18 mouse cellular contexts compared by ENCODE assay signal in the genomic region with DNA sequence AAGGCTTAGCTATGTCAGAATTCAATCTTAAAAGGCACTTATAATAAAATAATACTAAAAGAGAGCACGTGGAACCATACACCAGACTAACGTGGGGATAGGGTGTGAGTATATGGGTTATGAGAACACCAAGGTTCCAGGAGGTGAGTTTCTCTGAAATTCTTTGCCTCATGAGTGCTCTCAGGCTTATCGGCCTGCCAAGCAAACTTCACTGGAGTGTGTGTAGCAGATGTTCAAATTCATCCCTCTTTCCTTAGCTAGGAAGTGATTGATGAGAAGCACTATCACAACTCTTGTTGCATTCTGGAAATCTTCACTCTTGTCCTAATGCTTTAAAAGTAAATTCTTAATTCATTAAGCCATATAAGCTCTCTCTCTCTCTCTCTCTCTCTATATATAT. TPM values are rescaled to one million over a fixed set of nuclear protein-coding genes. Genes with fewer than 3 reads are reported as not detected.
A peak's percentile ranks its signal among the peaks of the same experiment; 100 is the strongest.
DNase-seq lines count a peak whose midpoint lies in the region; ATAC-seq lines count a peak whose summit lies in the region.
"Had no signal": no experiment of that assay in that cellular context is flagged by ENCODE, and none has a peak within 500 bp of the region (broad histone marks: within the 10 kb centered on the region; RNA-seq: fewer than 3 reads in every experiment).

No protein-coding gene starts in this region.

- DNase-seq in ES-CJ7 (ENCODE audit: low read depth, low spot score) (peak; percentile 53), R1 (ENCODE audit: low read depth, low spot score) (peak; percentile 81)
- no peak for DNase-seq in right cerebral cortex, adult 2 months (ENCODE audit: low spot score in 2 of 2)
- no peak for DNase-seq in natural killer cell, adult 2 months (ENCODE audit: low spot score in 2 of 2)
- DNase-seq: adrenal gland, adult 8-10 months; adrenal gland, postnatal 14 days; adrenal gland, postnatal 36 days; cerebellum, adult 11-12 months; cerebellum, adult 2 months; cerebellum, adult 9-10 months; cerebellum, postnatal 10 days; cerebellum, postnatal 25 days had no signal

- no peak for ATAC-seq in erythroid progenitor cell, adult 5-6 weeks (replicated peaks; ENCODE audit: low FRiP score, poor library complexity, severe bottlenecking)
- ATAC-seq: activated CD4-positive, CD25-positive, alpha-beta regulatory T cell, adult 4 months; forebrain, embryonic 14.5 days; forebrain, embryonic 16.5 days; Patski had no signal

RNA-seq across cellular contexts. Expression of a gene that starts 9.1 kb away (rescaled TPM):
- total RNA-seq in erythroid progenitor cell, adult 5-6 weeks (2015; ENCODE audit: low replicate concordance), result not detected in 2 replicates
- not detected in 2 replicates for total RNA-seq in erythroid progenitor cell, adult 5-6 weeks (2017; ENCODE audit: low replicate concordance)
- total RNA-seq: adrenal gland, adult 18-20 months; adrenal gland, adult 8-10 months; adrenal gland, postnatal 14 days; adrenal gland, postnatal 36 days had no signal

RNA-seq across cellular contexts. Expression of a gene that starts 26.3 kb away (rescaled TPM):
- not detected in 2 replicates for total RNA-seq in erythroid progenitor cell, adult 5-6 weeks (2015; ENCODE audit: low replicate concordance)
- total RNA-seq in erythroid progenitor cell, adult 5-6 weeks (2017; ENCODE audit: low replicate concordance), result not detected in 2 replicates
- total RNA-seq: adrenal gland, adult 18-20 months; adrenal gland, adult 8-10 months; adrenal gland, postnatal 14 days; adrenal gland, postnatal 36 days had no signal

RNA-seq across cellular contexts. Expression of a gene that starts 35.4 kb away (rescaled TPM):
- not detected in 2 replicates for total RNA-seq in erythroid progenitor cell, adult 5-6 weeks (2015; ENCODE audit: low replicate concordance)
- total RNA-seq in erythroid progenitor cell, adult 5-6 weeks (2017; ENCODE audit: low replicate concordance), result not detected in 2 replicates
- total RNA-seq: adrenal gland, adult 18-20 months; adrenal gland, postnatal 14 days; adrenal gland, postnatal 36 days had no signal

Comparison
In these comparisons a context has a peak if more than half of its experiments do, and no peak if none do; other contexts are left out.
1. DNase-seq: peak in ES-CJ7 (single experiment) and R1 (single experiment); none in right cerebral cortex, adult 2 months (0 of 2) and natural killer cell, adult 2 months (0 of 2).